Mouse (Mus musculus) stomach, postnatal 0 days (tissue): ENCODE measurements around the gene Isca1. TPM values are rescaled to one million over a fixed set of nuclear protein-coding genes. Genes with fewer than 3 reads are reported as not detected.
A peak's percentile ranks its signal among the peaks of the same experiment; 100 is the strongest.

Experiments used
- ATAC-seq: fragments of 200-750 bp; cut with Nextera tagmentation; 2 replicates; pipeline ENCODE4 v1.8.0; 2017; ENCODE audit not compliant: low FRiP score, low TSS enrichment
- DNase-seq: peaks from one replicate; pipeline ENCODE4 v3.0.0-alpha.2; 2016; ENCODE audit warnings: low spot score
- H3K27ac ChIP-seq: fragments of 300-500 bp; sonication (generic); replicated peaks from 2 replicates; pipeline ENCODE4 v1.5.1; 2014; ENCODE audit warnings: mild to moderate bottlenecking, control low read depth
- H3K27me3 ChIP-seq: fragments of 300-500 bp; sonication (generic); 2 replicates; pipeline ENCODE4 v1.6.1; 2014; ENCODE audit warnings: low read length; ENCODE audit not compliant: control insufficient read depth, insufficient read depth
- H3K36me3 ChIP-seq: fragments of 300-500 bp; sonication (generic); 2 replicates; pipeline ENCODE4 v1.6.1; 2014; ENCODE audit warnings: low read length, mixed read lengths; ENCODE audit not compliant: control insufficient read depth, insufficient read depth
- H3K4me1 ChIP-seq: fragments of 300-500 bp; sonication (generic); replicated peaks from 2 replicates; pipeline ENCODE4 v1.6.1; 2014; ENCODE audit warnings: antibody characterized with exemption; ENCODE audit not compliant: control insufficient read depth, insufficient read depth
- H3K4me2 ChIP-seq: fragments of 300-500 bp; sonication (generic); replicated peaks from 2 replicates; pipeline ENCODE4 v1.6.1; 2014; ENCODE audit warnings: low read depth, mild to moderate bottlenecking, control low read depth, moderate library complexity
- H3K4me3 ChIP-seq: fragments of 300-500 bp; sonication (generic); 2 replicates; pipeline ENCODE4 v1.5.1; 2014; ENCODE audit warnings: low read depth, low read length, control low read depth
- H3K9ac ChIP-seq: fragments of 300-500 bp; sonication (generic); 2 replicates; pipeline ENCODE4 v1.6.1; 2014; ENCODE audit warnings: mild to moderate bottlenecking, low read length, control low read depth, mixed read lengths
- H3K9me3 ChIP-seq: fragments of 300-500 bp; sonication (generic); 2 replicates; pipeline ENCODE4 v1.6.1; 2016; ENCODE audit warnings: low read length; ENCODE audit not compliant: control insufficient read depth
- CTCF ChIP-seq: IDR thresholded peaks from 2 replicates; pipeline ENCODE4 v1.5.1; 2016; ENCODE audit warnings: antibody characterized with exemption, low read depth, mild to moderate bottlenecking, moderate library complexity
- EP300 ChIP-seq: optimal IDR thresholded peaks from 2 replicates; pipeline ENCODE3; 2016; ENCODE audit warnings: antibody characterized with exemption
- WGBS: fragments of 180-500 bp; shearing (Covaris S2); extraction: QIAGEN DNeasy Blood & Tissue Kit; methylation state at CpG from one replicate; pipeline ENCODE4 v1.1.7; 2014; 5-methylcytosine and 5-hydroxymethylcytosine counted together
- polyA plus RNA-seq: library from polyadenylated mRNA; unstranded; fragments of >200 nt; fragmentation: Nextera tagmentation; extraction: Ambion mirVana; gene quantifications from 2 replicates; pipeline ENCODE4 v1.2.1, GENCODE M21; 2015

Gene Isca1
- polyA plus RNA-seq, 1 experiment from 2014 or later: 73.4 TPM

GRCm38 (mm10) chr13:59766786-59767515 is 2.7 kb downstream of the Isca1 start:
- Histone ChIP-seq H3K27me3 (no peaks in the 10 kb centered on the region), H3K4me2 (peak overlapping the region; percentile 38), H3K9me3 (no peaks in the 10 kb centered on the region), H3K4me1 (peaks cover 6% of the 10 kb centered on the region), H3K36me3 (peaks cover 3% of the 10 kb centered on the region; the same call in 1 of the 2 replicates), H3K27ac (peak overlapping the region; percentile 71; the same call in 1 of the 2 replicates), H3K4me3 (peak overlapping the region; percentile 2; the same call in 1 of the 2 replicates), H3K9ac (0 out of 2 replicates have a peak overlapping the region, but pooled peaks have one; percentile 35)
- TF ChIP-seq CTCF: no peak
- no peak for TF ChIP-seq EP300
- WGBS: 36% methylated on average over 11 of the region's 11 CpGs
- peak; percentile 25; the same call in 1 of the 2 replicates for ATAC-seq
- peak; percentile 70 for DNase-seq

- DNase-seq (no peak), ATAC-seq (no peak)
- Histone ChIP-seq H3K4me2 (no peak overlapping the region), H3K9me3 (no peaks in the 10 kb centered on the region), H3K4me1 (peaks cover 6% of the 10 kb centered on the region), H3K27ac (no peak overlapping the region), H3K27me3 (no peaks in the 10 kb centered on the region), H3K36me3 (peaks cover 8% of the 10 kb centered on the region; the same call in 1 of the 2 replicates), H3K4me3 (no peak overlapping the region), H3K9ac (no peak overlapping the region)
- 85% methylated on average over 7 of the region's 7 CpGs for WGBS
- TF ChIP-seq EP300 (no peak), CTCF (no peak)
Measured at GRCm38 (mm10) chr13:59762791-59763190, 6.8 kb downstream of the Isca1 start.

- Histone ChIP-seq H3K36me3 (peaks cover 18% of the 10 kb centered on the region; the same call in 1 of the 2 replicates), H3K27ac (no peak overlapping the region), H3K27me3 (no peaks in the 10 kb centered on the region), H3K9ac (no peak overlapping the region), H3K9me3 (no peaks in the 10 kb centered on the region), H3K4me2 (no peak overlapping the region), H3K4me1 (no peaks in the 10 kb centered on the region), H3K4me3 (no peak overlapping the region)
- DNase-seq (no peak), ATAC-seq (no peak)
- no peak for TF ChIP-seq CTCF
- TF ChIP-seq EP300: no peak
- WGBS: 91% methylated on average over 7 of the region's 7 CpGs
Measured at GRCm38 (mm10) chr13:59756906-59757305, 12.7 kb downstream of the Isca1 start.

GRCm38 (mm10) chr13:59750310-59750709 is 19.3 kb downstream of the Isca1 start:
- no peak overlapping the region for H3K4me2 ChIP-seq
- H3K9me3 ChIP-seq: no peaks in the 10 kb centered on the region
- H3K36me3 ChIP-seq: peaks cover 7% of the 10 kb centered on the region; the same call in 1 of the 2 replicates
- ATAC-seq: no peak
- no peaks in the 10 kb centered on the region for H3K4me1 ChIP-seq
- no peak for DNase-seq
- no peak overlapping the region for H3K27ac ChIP-seq
- H3K9ac ChIP-seq: no peak overlapping the region
- no peaks in the 10 kb centered on the region for H3K27me3 ChIP-seq
- TF ChIP-seq CTCF: no peak
- no peak for TF ChIP-seq EP300
- no peak overlapping the region for H3K4me3 ChIP-seq
- WGBS: 77% methylated on average over 12 of the region's 12 CpGs

- ATAC-seq (no peak; the same call in 1 of the 2 replicates), DNase-seq (no peak)
- H3K4me3 ChIP-seq: no peak within 1 kb of the TSS
- no peak within 1 kb of the TSS for H3K9ac ChIP-seq
- no peak within 1 kb of the TSS for H3K27ac ChIP-seq
- no peaks in the 10 kb centered on the region for H3K27me3 ChIP-seq
- H3K9me3 ChIP-seq: no peaks in the 10 kb centered on the region
- H3K4me2 ChIP-seq: no peak within 1 kb of the TSS
- 74% methylated on average over 9 of the region's 9 CpGs for WGBS
- TF ChIP-seq CTCF (no peak), EP300 (no peak)
- no peaks in the 10 kb centered on the region for H3K36me3 ChIP-seq
- no peaks in the 10 kb centered on the region for H3K4me1 ChIP-seq
Measured at GRCm38 (mm10) chr13:59746711-59747110, 22.9 kb downstream of the Isca1 start, which contains the start of gene 1700014D04Rik. TSS of gene 1700014D04Rik (minus strand) at chr13:59746752.

- TF ChIP-seq CTCF (no peak), EP300 (no peak)
- no peak overlapping the region for H3K4me2 ChIP-seq
- WGBS: 67% methylated on average over 5 of the region's 6 CpGs
- no peak overlapping the region for H3K27ac ChIP-seq
- no peaks in the 10 kb centered on the region for H3K27me3 ChIP-seq
- H3K9me3 ChIP-seq: no peaks in the 10 kb centered on the region
- H3K4me3 ChIP-seq: no peak overlapping the region
- H3K4me1 ChIP-seq: no peaks in the 10 kb centered on the region
- H3K9ac ChIP-seq: no peak overlapping the region
- DNase-seq (no peak), ATAC-seq (peak; percentile 48; the same call in 1 of the 2 replicates)
- no peaks in the 10 kb centered on the region for H3K36me3 ChIP-seq
Measured at GRCm38 (mm10) chr13:59746164-59746563, 23.4 kb downstream of the Isca1 start.
